Mouse (Mus musculus) fat pad, adult 2 months (tissue): Measurements from ENCODE around the gene Tmem104.

Source experiments
- DNase-seq: peaks from one replicate; pipeline ENCODE4 v3.0.0-alpha.2; 2011; ENCODE audit warnings: low read depth, low spot score; ENCODE audit errors: extremely low read depth

Gene Tmem104

GRCm38 (mm10) chr11:115187224-115187639, at the start of gene Tmem104:
Gene Tmem104 (plus strand): TSS chr11:115187487.
- DNase-seq = peak; percentile 45

- no peak for DNase-seq
Measured at GRCm38 (mm10) chr11:115138597-115139262, 48.6 kb upstream of the Tmem104 start.

- no peak for DNase-seq
Measured at GRCm38 (mm10) chr11:115141970-115142369, 45.3 kb upstream of the Tmem104 start.

GRCm38 (mm10) chr11:115147813-115148212, 39.5 kb upstream of the Tmem104 start:
- no peak for DNase-seq

- no peak for DNase-seq
Measured at GRCm38 (mm10) chr11:115150741-115151254, 36.5 kb upstream of the Tmem104 start.

GRCm38 (mm10) chr11:115151755-115152429, 35.4 kb upstream of the Tmem104 start:
- DNase-seq = no peak

- DNase-seq = no peak
Measured at GRCm38 (mm10) chr11:115153088-115153487, 34.2 kb upstream of the Tmem104 start.

GRCm38 (mm10) chr11:115153699-115154292, 33.5 kb upstream of the Tmem104 start:
- no peak for DNase-seq

- no peak for DNase-seq
Measured at GRCm38 (mm10) chr11:115155053-115155634, 32.1 kb upstream of the Tmem104 start.

GRCm38 (mm10) chr11:115157933-115158719, 29.2 kb upstream of the Tmem104 start:
- no peak for DNase-seq

- no peak for DNase-seq
Measured at GRCm38 (mm10) chr11:115160016-115160797, 27.1 kb upstream of the Tmem104 start.

GRCm38 (mm10) chr11:115160883-115161577, 26.3 kb upstream of the Tmem104 start:
- no peak for DNase-seq

- no peak for DNase-seq
Measured at GRCm38 (mm10) chr11:115161578-115162204, 25.6 kb upstream of the Tmem104 start.

GRCm38 (mm10) chr11:115162205-115162601, 25.1 kb upstream of the Tmem104 start:
- no peak for DNase-seq

GRCm38 (mm10) chr11:115162832-115163480, 24.3 kb upstream of the Tmem104 start, which contains the start of gene Slc9a3r1:
Gene Slc9a3r1 (plus strand): TSS chr11:115163341.
- DNase-seq = peak; percentile 80

GRCm38 (mm10) chr11:115163568-115164150, 23.6 kb upstream of the Tmem104 start:
- DNase-seq = no peak

- no peak for DNase-seq
Measured at GRCm38 (mm10) chr11:115164341-115164975, 22.8 kb upstream of the Tmem104 start.
